Mouse (Mus musculus) liver, embryonic 14.5 days (tissue): ENCODE results near the gene Dnajc22.

Source experiments
- CTCF ChIP-seq: IDR thresholded peaks from 2 replicates; pipeline ENCODE4 v1.5.1; 2016; ENCODE audit warnings: antibody characterized with exemption, low read depth, control low read depth
- EP300 ChIP-seq: IDR thresholded peaks from 2 replicates; pipeline ENCODE4 v1.6.1; 2016; ENCODE audit warnings: antibody characterized with exemption, low read depth

- TF ChIP-seq EP300 (no peak), CTCF (no peak)
These were observed 10.1 kb upstream of the Dnajc22 start for GRCm38 (mm10) chr15:99082840-99083239.
